Mouse (Mus musculus) layer of hippocampus, postnatal 25 days (tissue): ENCODE data around the gene Gm9507. TPM values are rescaled to one million over a fixed set of nuclear protein-coding genes. Genes with fewer than 3 reads are reported as not detected.
"Not testable (repeated sequence)": the region's sequence is repeated elsewhere in the genome, so short reads cannot be mapped to it uniquely, and the experiment has no call there.

ENCODE experiments used
- DNase-seq, 2 experiments: peaks; one replicate each; pipeline ENCODE4 v3.0.0; 2022; ENCODE audit warnings: mixed read lengths in 2 of 2, low spot score in 1 of 2; ENCODE audit errors: extremely low spot score in 1 of 2
- total RNA-seq, 2 experiments: library from RNA; stranded (reverse); gene quantifications; 2 replicates each; pipeline ENCODE4 v1.2.3; 2021

The Gm9507 gene
- total RNA-seq, 2 experiments from 2014 or later, result not detected

DNA sequence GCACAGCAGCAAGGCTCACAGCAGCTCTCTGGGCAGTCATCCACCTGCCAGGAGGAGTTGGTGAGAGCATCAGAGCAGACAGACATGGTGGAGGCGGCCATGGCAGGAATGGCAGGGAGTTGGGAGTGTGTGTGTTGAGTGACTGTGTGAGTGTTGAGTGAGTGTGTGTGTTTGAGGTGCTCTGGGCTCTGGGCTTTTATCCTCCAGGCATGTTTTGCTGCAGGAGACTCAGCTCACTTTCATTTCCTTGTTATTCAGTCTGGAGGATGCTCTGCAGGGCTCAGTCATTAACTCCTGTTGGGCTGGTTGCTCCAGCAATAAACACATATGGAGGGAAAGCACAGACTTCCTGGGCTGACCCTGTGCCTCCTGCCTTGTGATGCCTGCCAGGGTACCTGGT is 34.8 kb downstream of the Gm9507 start, which contains the start of gene Gm7138:
Gene Gm7138 (minus strand): TSS at position 101 of the 400 bp plus-strand sequence.
- DNase-seq, result not testable (repeated sequence)

GRCm38 (mm10) chr10:77772142-77772541 is 39.5 kb downstream of the Gm9507 start:
- DNase-seq, result not testable (repeated sequence)

- not testable (repeated sequence) for DNase-seq
These were observed 40.4 kb downstream of the Gm9507 start, which contains the start of gene Gm3238 for GRCm38 (mm10) chr10:77771225-77771624. TSS of gene Gm3238 (minus strand) at chr10:77771325.

- no peak for DNase-seq
These were observed 41.9 kb downstream of the Gm9507 start for GRCm38 (mm10) chr10:77769727-77770126.

Other genes with a start within 250 kb of the Gm9507 start
- 10 to 100 TPM; 68.2 to 69.4 TPM for gene Pttg1ip, start 230.1 kb downstream of the Gm9507 start, total RNA-seq
- gene Sumo3, start 205.7 kb downstream of the Gm9507 start, total RNA-seq, result 100 to 1,000 TPM; 116 to 128 TPM
- 10 to 100 TPM; 29.0 to 29.8 TPM for gene Gm49325, start 205.6 kb downstream of the Gm9507 start, total RNA-seq
- 10 to 100 TPM; 69.8 to 88.4 TPM for gene Ube2g2, start 189.6 kb downstream of the Gm9507 start, total RNA-seq
- gene Tspear, start 125.3 kb downstream of the Gm9507 start, total RNA-seq, result not detected
- gene Gm19402, start 121.1 kb downstream of the Gm9507 start, total RNA-seq, result not detected
- not detected for gene Gm9508, start 114.6 kb downstream of the Gm9507 start, total RNA-seq
- gene Gm10272, start 105.2 kb downstream of the Gm9507 start, total RNA-seq, result not detected
- gene Gm10024, start 100.4 kb downstream of the Gm9507 start, total RNA-seq, result not detected
- gene Gm10142, start 96.0 kb downstream of the Gm9507 start, total RNA-seq, result not detected
- not detected for gene Krtap12-1, start 91.2 kb downstream of the Gm9507 start, total RNA-seq
- not detected for gene Gm10100, start 85.4 kb downstream of the Gm9507 start, total RNA-seq
- not detected for gene Gm18596, start 69.2 kb downstream of the Gm9507 start, total RNA-seq
- not detected for gene Gm9736, start 60.5 kb downstream of the Gm9507 start, total RNA-seq
- not detected for gene Gm3233, start 52.2 kb downstream of the Gm9507 start, total RNA-seq
- not detected for gene Gm3238, start 40.5 kb downstream of the Gm9507 start, total RNA-seq
- not detected for gene Gm7138, start 34.9 kb downstream of the Gm9507 start, total RNA-seq
- gene Gm3250, start 29.3 kb downstream of the Gm9507 start, total RNA-seq, result not detected
- not detected for gene Gm7137, start 23.6 kb downstream of the Gm9507 start, total RNA-seq
- gene Gm9639, start 16.8 kb downstream of the Gm9507 start, total RNA-seq, result not detected
- not detected for gene Gm19668, start 12.7 kb downstream of the Gm9507 start, total RNA-seq
- gene Gm2696, start 2.8 kb upstream of the Gm9507 start, total RNA-seq, result not detected
- not detected for gene Krtap10-4, start 15.3 kb upstream of the Gm9507 start, total RNA-seq
- not detected for gene Krtap10-10, start 24.1 kb upstream of the Gm9507 start, total RNA-seq
- not detected for gene Gm36176, start 35.0 kb upstream of the Gm9507 start, total RNA-seq
- gene Gm10318, start 41.0 kb upstream of the Gm9507 start, total RNA-seq, result not detected
- not detected for gene Gm3285, start 50.1 kb upstream of the Gm9507 start, total RNA-seq
- 1 to 10 TPM; 5.0 to 5.2 TPM for gene Lrrc3, start 90.7 kb upstream of the Gm9507 start, total RNA-seq
- 10 to 100 TPM; 33.2 to 40.4 TPM for gene Trpm2, start 158.7 kb upstream of the Gm9507 start, total RNA-seq
- 10 to 100 TPM; 31.3 to 39.8 TPM for gene 1810043G02Rik, start 166.7 kb upstream of the Gm9507 start, total RNA-seq
- gene Pfkl, start 198.2 kb upstream of the Gm9507 start, total RNA-seq, result 100 to 1,000 TPM; 205 to 206 TPM
- gene Dnmt3l, start 230.1 kb upstream of the Gm9507 start, total RNA-seq, result under 1 TPM in 1 of 2 experiments, not detected in 1; 0.22 TPM
- gene Aire, start 231.8 kb upstream of the Gm9507 start, total RNA-seq, result under 1 TPM; 0.16 to 0.27 TPM